Mouse (Mus musculus): ENCODE results near the gene Cbarp.

Gene Cbarp

GRCm38 (mm10) chr10:80157141-80157929, 16.7 kb upstream of the Cbarp start:
- no peak for DNase-seq (ENCODE audit: low read depth, low spot score)

GRCm38 (mm10) chr10:80156752-80157053, 16.1 kb upstream of the Cbarp start:
- DNase-seq (ENCODE audit: low read depth, low spot score) = no peak

GRCm38 (mm10) chr10:80156002-80156751, 15.5 kb upstream of the Cbarp start:
- DNase-seq (ENCODE audit: low read depth, low spot score) = no peak

- no peak for DNase-seq (ENCODE audit: low read depth, low spot score)
These were observed 14.6 kb upstream of the Cbarp start for GRCm38 (mm10) chr10:80155277-80155676.

GRCm38 (mm10) chr10:80154384-80154783, 13.7 kb upstream of the Cbarp start:
- DNase-seq (ENCODE audit: low read depth, low spot score) = no peak

- no peak for DNase-seq (ENCODE audit: low read depth, low spot score)
These were observed 13.1 kb upstream of the Cbarp start for GRCm38 (mm10) chr10:80153713-80154112.

GRCm38 (mm10) chr10:80152873-80153260, 12.2 kb upstream of the Cbarp start:
- no peak for DNase-seq (ENCODE audit: low read depth, low spot score)

- DNase-seq (ENCODE audit: low read depth, low spot score) = no peak
These were observed 11.6 kb upstream of the Cbarp start for GRCm38 (mm10) chr10:80152071-80152872.

- DNase-seq (ENCODE audit: low read depth, low spot score) = no peak
These were observed 10.8 kb upstream of the Cbarp start for GRCm38 (mm10) chr10:80151211-80152034.

GRCm38 (mm10) chr10:80150226-80151210, 9.9 kb upstream of the Cbarp start:
- DNase-seq (ENCODE audit: low read depth, low spot score) = peak; percentile 88

GRCm38 (mm10) chr10:80149291-80150225, 8.9 kb upstream of the Cbarp start:
- peak; percentile 99 for DNase-seq (ENCODE audit: low read depth, low spot score)

- DNase-seq (ENCODE audit: low read depth, low spot score) = peak; percentile 96
These were observed 8.1 kb upstream of the Cbarp start for GRCm38 (mm10) chr10:80148610-80149290.

- peak; percentile 79 for DNase-seq (ENCODE audit: low read depth, low spot score)
These were observed 7.3 kb upstream of the Cbarp start, which contains the start of gene Midn for GRCm38 (mm10) chr10:80147719-80148601. Gene Midn (plus strand): TSS chr10:80148272.

GRCm38 (mm10) chr10:80147146-80147718, 6.6 kb upstream of the Cbarp start:
- DNase-seq (ENCODE audit: low read depth, low spot score) = no peak

- DNase-seq (ENCODE audit: low read depth, low spot score) = no peak
These were observed 6.0 kb upstream of the Cbarp start for GRCm38 (mm10) chr10:80146568-80147011.

GRCm38 (mm10) chr10:80145896-80146295, 5.3 kb upstream of the Cbarp start:
- DNase-seq (ENCODE audit: low read depth, low spot score) = no peak
